Mouse (Mus musculus) central nervous system, embryonic 18 days (tissue): Measurements from ENCODE around the gene Dnajc19. TPM values are rescaled to one million over a fixed set of nuclear protein-coding genes. Genes with fewer than 3 reads are reported as not detected.

Experiments used
- polyA plus RNA-seq: library from polyadenylated mRNA; depleted of rRNA; stranded (reverse); fragments of >200 nt; gene quantifications from 2 replicates; pipeline ENCODE4 v1.2.3, GENCODE M21; 2012; rRNA removed

Dnajc19 gene
- 93.4 and 95.2 TPM in 2 replicates for polyA plus RNA-seq

DNA sequence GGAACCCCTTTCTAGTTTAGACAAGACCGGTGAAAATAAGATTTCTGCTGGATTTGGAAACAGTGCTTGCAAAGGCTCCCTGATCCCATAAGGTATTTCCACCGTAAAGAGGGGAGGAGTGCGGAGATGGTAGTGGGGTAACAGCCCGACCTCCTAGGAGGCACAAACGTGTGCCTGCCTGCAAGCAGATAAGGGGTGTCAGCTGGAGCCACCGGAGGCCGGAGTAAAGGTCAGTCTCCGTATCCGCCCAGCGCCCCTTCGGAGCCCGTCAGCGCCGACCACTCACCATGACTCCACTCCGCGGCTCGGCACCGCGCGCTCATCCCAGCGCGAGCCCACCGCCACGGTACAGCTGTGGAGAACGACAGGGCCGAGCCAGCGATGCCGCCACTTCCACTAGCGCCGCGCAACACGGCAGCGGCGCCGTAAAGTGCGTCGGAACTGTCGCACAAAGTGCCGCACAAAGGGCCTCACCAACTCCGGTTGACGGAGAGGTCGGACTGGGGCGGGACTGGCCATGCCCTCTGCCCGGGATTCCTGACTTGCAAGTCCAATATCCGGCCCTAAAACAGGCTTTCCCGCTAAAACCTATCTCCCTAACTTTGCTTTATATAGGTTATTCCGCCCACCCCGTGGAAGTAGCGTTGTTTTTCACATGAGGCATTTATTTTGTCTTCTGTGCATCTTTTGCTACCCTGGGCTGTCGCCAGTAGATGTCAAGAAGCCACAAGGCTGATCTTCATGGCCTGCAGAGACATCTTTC, at the start of gene Dnajc19:
TSS of gene Dnajc19 (minus strand) at position 422 of the 763 bp plus-strand sequence.

GRCm38 (mm10) chr3:34019540-34020381, 61.4 kb downstream of the Dnajc19 start, which contains the start of gene Fxr1:
Gene Fxr1 (plus strand): TSS chr3:34019943.

Other genes starting within 250 kb of the Dnajc19 start
- 59.0 and 63.3 TPM in 2 replicates for gene Ccdc39, start 237.0 kb downstream of the Dnajc19 start, polyA plus RNA-seq
- 52.6 and 57.5 TPM in 2 replicates for gene Fxr1, start 61.4 kb downstream of the Dnajc19 start, polyA plus RNA-seq